Mouse (Mus musculus): ENCODE measurements around the gene Zfp787. TPM values are rescaled to one million over a fixed set of nuclear protein-coding genes. Genes with fewer than 3 reads are reported as not detected.

Gene Zfp787
- total and polyA plus RNA-seq, 3 experiments, result 28.4 to 35.2 (median 32.5) TPM

DNA sequence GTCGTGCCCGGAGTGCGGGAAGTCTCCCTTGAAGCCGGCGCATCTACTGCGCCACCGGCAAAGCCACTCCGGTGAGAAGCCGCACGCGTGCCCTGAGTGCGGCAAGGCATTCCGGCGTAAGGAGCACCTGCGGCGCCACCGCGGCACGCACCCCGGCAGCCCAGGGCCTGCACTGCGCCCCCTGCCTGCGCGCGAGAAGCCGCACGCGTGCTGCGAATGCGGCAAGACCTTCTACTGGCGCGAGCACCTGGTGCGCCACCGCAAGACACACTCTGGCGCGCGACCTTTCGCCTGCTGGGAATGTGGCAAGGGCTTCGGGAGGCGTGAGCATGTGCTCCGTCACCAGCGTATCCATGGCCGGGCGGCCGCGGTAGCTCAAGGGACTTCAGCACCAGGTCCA, 33.7 kb upstream of the Zfp787 start:
- TF ChIP-seq CTCF (IDR thresholded peaks at IDR 0.05) (0 out of 2 replicates have a peak, but pooled peaks have one; percentile 12), POLR2A (IDR thresholded peaks at IDR 0.05; ENCODE audit: insufficient read depth, low read depth, low read length) (no peak), EP300 (IDR thresholded peaks at IDR 0.05; ENCODE audit: insufficient read depth, low read depth, low read length) (no peak)

DNA sequence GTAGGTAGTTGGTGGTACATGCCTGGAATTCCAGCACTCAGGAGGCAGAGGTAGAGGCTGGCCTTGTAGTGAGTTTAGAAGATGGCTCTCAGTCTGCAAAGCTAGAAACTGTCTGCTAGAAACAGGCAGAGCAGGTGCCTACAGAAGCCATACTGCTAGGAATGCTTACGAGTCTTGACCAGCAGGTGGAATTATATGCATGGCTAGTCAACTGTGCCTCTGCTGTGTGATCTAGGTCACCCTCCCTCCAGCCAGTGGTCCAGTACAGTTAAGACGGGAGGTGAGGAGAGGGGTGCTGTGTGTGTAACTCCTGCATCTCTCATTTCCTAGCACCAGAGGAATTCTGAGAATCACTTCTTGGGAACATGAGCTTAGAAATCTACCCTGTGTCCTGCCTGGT, 31.0 kb upstream of the Zfp787 start:
- 90% methylated on average over 2 of the region's 2 CpGs for WGBS
- Histone ChIP-seq H3K36me3 (ENCODE audit: control insufficient read depth, insufficient read depth, low read length) (no peaks in the 10 kb centered on the region), H3K79me2 (replicated peaks; ENCODE audit: control insufficient read depth, insufficient read depth, low read length) (no peaks in the 10 kb centered on the region), H3K9ac (ENCODE audit: low read depth, low read length) (no peak overlapping the region), H3K27ac (no peak overlapping the region), H3K4me3 (no peak overlapping the region), H3K4me1 (ENCODE audit: control insufficient read depth, insufficient read depth, low read length) (no peaks in the 10 kb centered on the region), H3K27me3 (ENCODE audit: control insufficient read depth, insufficient read depth, low read length) (no peaks in the 10 kb centered on the region)
- DNase-seq, result no peak
- TF ChIP-seq EP300 (IDR thresholded peaks at IDR 0.05; ENCODE audit: insufficient read depth, low read depth, low read length) (no peak), CTCF (IDR thresholded peaks at IDR 0.05) (no peak), POLR2A (IDR thresholded peaks at IDR 0.05; ENCODE audit: insufficient read depth, low read depth, low read length) (no peak)
- intact Hi-C loops (cut with DNase I), result no loop called here

More for the DNA sequence above, 33.7 kb upstream of the Zfp787 start:
- no peaks in the 10 kb centered on the region for H3K4me1 ChIP-seq (ENCODE audit: control insufficient read depth, insufficient read depth, low read length)
- DNase-seq, result no peak
- no peaks in the 10 kb centered on the region for H3K36me3 ChIP-seq (ENCODE audit: control insufficient read depth, insufficient read depth, low read length)
- no peak overlapping the region for H3K27ac ChIP-seq
- H3K79me2 ChIP-seq (replicated peaks; ENCODE audit: control insufficient read depth, insufficient read depth, low read length), result no peaks in the 10 kb centered on the region
- WGBS, result 61% methylated on average over 45 of the region's 45 CpGs
- H3K27me3 ChIP-seq (ENCODE audit: control insufficient read depth, insufficient read depth, low read length), result no peaks in the 10 kb centered on the region
- H3K4me3 ChIP-seq, result no peak overlapping the region
- intact Hi-C loops (cut with DNase I), result no loop called here
- no peak overlapping the region for H3K9ac ChIP-seq (ENCODE audit: low read depth, low read length)

DNA sequence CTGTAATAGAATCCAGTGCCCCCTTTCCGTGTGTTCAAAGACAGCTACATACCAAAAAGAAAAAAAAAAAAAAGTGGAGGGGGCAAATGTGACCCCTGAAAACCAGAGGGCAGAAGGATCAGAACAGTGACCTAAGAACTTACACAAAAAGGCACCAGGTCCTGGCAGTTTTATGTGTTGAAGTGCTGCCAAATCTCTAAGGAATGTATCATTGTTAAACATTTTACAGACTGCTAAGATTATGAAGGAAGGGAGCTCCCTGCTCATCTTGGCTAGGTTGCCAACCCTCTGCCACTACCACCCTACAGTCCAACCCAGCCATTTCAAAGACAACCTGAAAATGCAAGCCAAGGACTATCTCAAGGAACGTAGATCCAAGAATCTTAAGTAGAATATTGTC, 30.4 kb upstream of the Zfp787 start:
- 93% methylated on average over 2 of the region's 2 CpGs for WGBS

DNA sequence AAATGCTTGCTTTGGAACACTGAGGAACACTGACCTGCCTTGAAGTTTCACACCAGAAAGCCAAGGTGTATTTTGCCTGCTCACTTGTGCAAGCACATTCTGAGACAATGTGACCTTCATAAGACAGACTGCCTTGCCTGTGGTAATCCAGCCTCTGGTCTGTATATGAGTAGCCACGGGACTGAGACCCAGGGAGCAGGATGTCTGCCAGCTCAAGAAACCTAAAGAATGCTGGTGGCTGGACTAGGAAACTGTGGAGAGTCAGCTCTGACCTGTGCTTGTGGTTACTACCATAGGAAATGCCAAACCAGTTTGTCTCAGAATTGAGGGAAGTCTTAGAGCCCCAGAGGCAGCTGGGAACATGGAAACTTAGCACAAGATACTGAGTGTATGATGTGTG, 29.6 kb upstream of the Zfp787 start:
- no peak for DNase-seq
- 67% methylated on average over 1 of the region's 1 CpGs for WGBS
- H3K9ac ChIP-seq (ENCODE audit: low read depth, low read length), result no peak overlapping the region
- intact Hi-C loops (cut with DNase I), result no loop called here
- TF ChIP-seq CTCF (IDR thresholded peaks at IDR 0.05) (no peak), POLR2A (IDR thresholded peaks at IDR 0.05; ENCODE audit: insufficient read depth, low read depth, low read length) (no peak), EP300 (IDR thresholded peaks at IDR 0.05; ENCODE audit: insufficient read depth, low read depth, low read length) (no peak)
- no peaks in the 10 kb centered on the region for H3K36me3 ChIP-seq (ENCODE audit: control insufficient read depth, insufficient read depth, low read length)
- H3K79me2 ChIP-seq (replicated peaks; ENCODE audit: control insufficient read depth, insufficient read depth, low read length), result no peaks in the 10 kb centered on the region
- H3K27me3 ChIP-seq (ENCODE audit: control insufficient read depth, insufficient read depth, low read length), result no peaks in the 10 kb centered on the region
- no peak overlapping the region for H3K27ac ChIP-seq
- no peaks in the 10 kb centered on the region for H3K4me1 ChIP-seq (ENCODE audit: control insufficient read depth, insufficient read depth, low read length)
- no peak overlapping the region for H3K4me3 ChIP-seq

More for the DNA sequence above, 30.4 kb upstream of the Zfp787 start:
- no peak overlapping the region for H3K4me3 ChIP-seq
- intact Hi-C loops (cut with DNase I), result no loop called here
- H3K79me2 ChIP-seq (replicated peaks; ENCODE audit: control insufficient read depth, insufficient read depth, low read length), result no peaks in the 10 kb centered on the region
- H3K9ac ChIP-seq (ENCODE audit: low read depth, low read length), result no peak overlapping the region
- DNase-seq, result no peak
- no peaks in the 10 kb centered on the region for H3K27me3 ChIP-seq (ENCODE audit: control insufficient read depth, insufficient read depth, low read length)
- H3K27ac ChIP-seq, result no peak overlapping the region
- H3K36me3 ChIP-seq (ENCODE audit: control insufficient read depth, insufficient read depth, low read length), result no peaks in the 10 kb centered on the region
- no peaks in the 10 kb centered on the region for H3K4me1 ChIP-seq (ENCODE audit: control insufficient read depth, insufficient read depth, low read length)
- TF ChIP-seq POLR2A (IDR thresholded peaks at IDR 0.05; ENCODE audit: insufficient read depth, low read depth, low read length) (no peak), CTCF (IDR thresholded peaks at IDR 0.05) (no peak), EP300 (IDR thresholded peaks at IDR 0.05; ENCODE audit: insufficient read depth, low read depth, low read length) (no peak)

DNA sequence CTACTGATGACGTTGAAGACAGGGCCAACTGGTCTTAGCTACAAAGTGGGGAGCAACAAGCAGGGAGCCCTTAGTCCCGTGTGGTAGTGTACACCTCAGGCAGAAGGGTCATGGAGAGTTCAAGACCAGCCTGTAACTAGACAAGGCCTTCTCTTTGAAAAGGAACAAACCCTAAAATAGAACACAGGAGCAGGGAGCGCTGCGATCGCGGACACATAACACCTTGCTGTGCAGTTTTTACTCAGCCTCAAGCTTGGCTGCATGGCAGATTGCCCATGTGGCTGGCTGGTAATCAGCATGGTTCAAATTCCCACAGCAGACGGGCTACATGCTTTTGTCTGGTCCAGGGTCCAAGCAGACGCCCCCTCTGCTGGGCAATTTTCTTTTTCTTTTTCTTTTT, 28.7 kb upstream of the Zfp787 start:
- no peak overlapping the region for H3K9ac ChIP-seq (ENCODE audit: low read depth, low read length)
- H3K4me1 ChIP-seq (ENCODE audit: control insufficient read depth, insufficient read depth, low read length), result no peaks in the 10 kb centered on the region
- intact Hi-C loops (cut with DNase I), result no loop called here
- no peak overlapping the region for H3K27ac ChIP-seq
- DNase-seq, result peak in 1 of 2 experiments; percentile 12
- TF ChIP-seq EP300 (IDR thresholded peaks at IDR 0.05; ENCODE audit: insufficient read depth, low read depth, low read length) (no peak), POLR2A (IDR thresholded peaks at IDR 0.05; ENCODE audit: insufficient read depth, low read depth, low read length) (no peak), CTCF (IDR thresholded peaks at IDR 0.05) (no peak)
- no peaks in the 10 kb centered on the region for H3K79me2 ChIP-seq (replicated peaks; ENCODE audit: control insufficient read depth, insufficient read depth, low read length)
- no peak overlapping the region for H3K4me3 ChIP-seq
- WGBS, result 61% methylated on average over 8 of the region's 8 CpGs
- H3K27me3 ChIP-seq (ENCODE audit: control insufficient read depth, insufficient read depth, low read length), result no peaks in the 10 kb centered on the region
- no peaks in the 10 kb centered on the region for H3K36me3 ChIP-seq (ENCODE audit: control insufficient read depth, insufficient read depth, low read length)

DNA sequence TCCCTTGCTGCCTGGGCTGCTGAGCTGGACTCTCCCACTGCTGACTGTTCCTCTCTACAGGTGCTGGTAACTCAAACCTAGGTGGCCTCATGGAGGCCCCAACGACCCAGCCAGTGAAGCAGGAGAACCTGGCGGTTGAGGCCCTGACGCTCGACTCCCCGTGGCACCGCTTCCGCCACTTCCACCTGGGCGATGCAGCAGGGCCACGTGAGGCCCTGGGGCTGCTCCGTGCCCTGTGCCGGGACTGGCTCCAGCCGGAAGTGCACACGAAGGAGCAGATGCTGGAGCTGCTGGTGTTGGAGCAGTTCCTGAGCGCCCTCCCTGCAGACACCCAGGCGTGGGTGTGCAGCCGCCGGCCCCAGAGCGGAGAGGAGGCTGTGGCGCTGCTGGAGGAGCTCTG, 28.0 kb upstream of the Zfp787 start:
- intact Hi-C loops (cut with DNase I), result no loop called here
- Histone ChIP-seq H3K27ac (no peak overlapping the region), H3K36me3 (ENCODE audit: control insufficient read depth, insufficient read depth, low read length) (no peaks in the 10 kb centered on the region), H3K27me3 (ENCODE audit: control insufficient read depth, insufficient read depth, low read length) (no peaks in the 10 kb centered on the region), H3K9ac (ENCODE audit: low read depth, low read length) (no peak overlapping the region), H3K79me2 (replicated peaks; ENCODE audit: control insufficient read depth, insufficient read depth, low read length) (no peaks in the 10 kb centered on the region), H3K4me1 (ENCODE audit: control insufficient read depth, insufficient read depth, low read length) (no peaks in the 10 kb centered on the region), H3K4me3 (no peak overlapping the region)
- 89% methylated on average over 19 of the region's 19 CpGs for WGBS
- TF ChIP-seq EP300 (IDR thresholded peaks at IDR 0.05; ENCODE audit: insufficient read depth, low read depth, low read length), result no peak
- no peak for TF ChIP-seq POLR2A (IDR thresholded peaks at IDR 0.05; ENCODE audit: insufficient read depth, low read depth, low read length)
- no peak for TF ChIP-seq CTCF (IDR thresholded peaks at IDR 0.05)
- DNase-seq, result no peak
